Mouse (Mus musculus) erythroblast, embryonic 14.5 days (primary cell): Measurements from ENCODE around the gene Txnrd3.

Source experiments
- GATA1 ChIP-seq: IDR thresholded peaks from 2 replicates; pipeline ENCODE4 v1.6.1; 2012; ENCODE audit warnings: low read length, inconsistent platforms, mixed read lengths
- TAL1 ChIP-seq: IDR thresholded peaks from 3 replicates; pipeline ENCODE4 v1.6.1; 2012; ENCODE audit warnings: low read length, inconsistent platforms, mixed read lengths

GRCm38 (mm10) chr6:89669556-89669955 is 25.8 kb downstream of the Txnrd3 start:
- no peak for TF ChIP-seq GATA1
- TF ChIP-seq TAL1: no peak
